Mouse (Mus musculus): ENCODE results near the gene Mtcl1. TPM values are rescaled to one million over a fixed set of nuclear protein-coding genes. Genes with fewer than 3 reads are reported as not detected.

The Mtcl1 gene
- total and polyA plus RNA-seq, 3 experiments: not detected

DNA sequence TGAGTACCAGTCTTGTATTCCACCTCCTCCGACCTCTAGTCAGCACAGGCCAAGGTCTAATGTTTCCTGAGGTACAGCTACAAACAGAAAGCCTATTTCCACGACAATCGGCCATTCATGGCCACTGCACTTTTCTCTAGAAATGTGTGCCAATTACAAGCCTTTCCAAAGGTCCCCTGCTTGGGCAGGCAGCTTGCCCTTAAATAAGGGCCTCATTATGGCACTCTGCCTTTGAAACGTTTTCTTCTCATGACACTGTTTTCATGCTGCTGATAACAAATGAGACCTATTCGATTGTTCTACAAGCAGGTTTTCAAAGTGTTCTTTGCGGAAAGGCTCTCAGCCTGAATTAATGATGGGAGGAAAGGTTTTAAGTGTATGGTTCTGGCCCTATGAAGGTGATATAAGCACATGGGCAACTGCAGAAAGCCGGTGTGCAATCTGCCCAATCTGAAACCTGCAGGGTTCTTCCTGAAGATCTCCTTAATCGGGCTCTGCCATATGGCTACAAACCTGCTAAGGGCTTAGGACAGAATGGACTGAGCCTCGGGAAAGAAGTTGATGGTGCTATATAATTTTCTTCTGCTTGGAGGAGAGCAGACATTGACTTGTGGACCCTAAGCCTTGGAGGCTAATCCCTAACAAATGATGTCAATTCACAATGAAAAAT is 47.8 kb downstream of the Mtcl1 start:
- Histone ChIP-seq H3K79me2 (replicated peaks; ENCODE audit: control insufficient read depth, extremely low read depth, insufficient read depth, poor library complexity, severe bottlenecking) (no peaks in the 10 kb centered on the region), H3K4me1 (ENCODE audit: control insufficient read depth in 1 of 2, insufficient read depth in 2 of 2) (no peaks in the 10 kb centered on the region), H3K27ac (ENCODE audit: insufficient read depth, low read depth) (no peak overlapping the region), H3K9ac (ENCODE audit: insufficient read depth, low read depth) (no peak overlapping the region), H3K4me3 (replicated peaks in 1 of 3; ENCODE audit: low read depth in 2 of 3, low read length in 2 of 3, poor library complexity in 1 of 3) (no peak overlapping the region), H3K9me3 (replicated peaks; ENCODE audit: low read length) (peaks cover 48% of the 10 kb centered on the region), H3K36me3 (replicated peaks in 1 of 2; ENCODE audit: control insufficient read depth in 1 of 2, insufficient read depth in 1 of 2, low read length in 1 of 2) (no peaks in the 10 kb centered on the region), H3K27me3 (replicated peaks) (no peaks in the 10 kb centered on the region), H3K4me2 (ENCODE audit: insufficient read depth, low read depth, poor library complexity, severe bottlenecking) (no peak overlapping the region)
- DNase-seq (ENCODE audit: extremely low read depth): no peak
- in situ Hi-C loops (cut with MboI; ENCODE audit: low pct_ligation_motif_present, low pct_unique_long_range_greater_than_20kb, low sequenced_read_pairs) (no loop called here), dilution Hi-C loops (cut with MboI; ENCODE audit: extremely low pct_ligation_motif_present, extremely low pct_unique_long_range_greater_than_20kb, low sequenced_read_pairs) (no loop called here)
- no peak for TF ChIP-seq E2F4 (IDR thresholded peaks at IDR 0.05; ENCODE audit: insufficient replicate concordance, low read depth, low read length)
- TF ChIP-seq RCOR1 (conservative IDR thresholded peaks at IDR 0.05; ENCODE audit: low read depth, low read length): no peak
- no peak for TF ChIP-seq MAZ (IDR thresholded peaks at IDR 0.05; ENCODE audit: low read depth, low read length)
- no peak for TF ChIP-seq MAFK (IDR thresholded peaks at IDR 0.05; ENCODE audit: insufficient replicate concordance, low read length)
- TF ChIP-seq KAT2A (IDR thresholded peaks at IDR 0.05; ENCODE audit: insufficient replicate concordance, low read length): no peak
- no peak for TF ChIP-seq NRF1 (IDR thresholded peaks at IDR 0.05; ENCODE audit: low read depth, low read length)
- no peak for TF ChIP-seq SMC3 (IDR thresholded peaks at IDR 0.05; ENCODE audit: low read depth, low read length)
- TF ChIP-seq MEF2A (IDR thresholded peaks at IDR 0.05; ENCODE audit: borderline replicate concordance, low read depth, low read length): no peak
- TF ChIP-seq ELF1 (IDR thresholded peaks at IDR 0.05; ENCODE audit: low read depth, low read length): no peak
- no peak for TF ChIP-seq POLR2AphosphoS2 (IDR thresholded peaks at IDR 0.05; ENCODE audit: low read depth, low read length)
- TF ChIP-seq JUND (conservative IDR thresholded peaks at IDR 0.05; ENCODE audit: low read depth, low read length): no peak
- no peak for TF ChIP-seq JUN (IDR thresholded peaks at IDR 0.05; ENCODE audit: insufficient read depth, low read depth, low read length)
- no peak for TF ChIP-seq ETS1 (conservative IDR thresholded peaks at IDR 0.05; ENCODE audit: low read depth, low read length)
- TF ChIP-seq ZC3H11A (IDR thresholded peaks at IDR 0.05; ENCODE audit: low read depth, low read length): no peak
- TF ChIP-seq HCFC1 (IDR thresholded peaks at IDR 0.05; ENCODE audit: low read depth, low read length): no peak
- TF ChIP-seq ZMIZ1 (IDR thresholded peaks at IDR 0.05; ENCODE audit: low read depth, low read length): no peak
- no peak for TF ChIP-seq MAX (IDR thresholded peaks at IDR 0.05; ENCODE audit: low read length)

DNA sequence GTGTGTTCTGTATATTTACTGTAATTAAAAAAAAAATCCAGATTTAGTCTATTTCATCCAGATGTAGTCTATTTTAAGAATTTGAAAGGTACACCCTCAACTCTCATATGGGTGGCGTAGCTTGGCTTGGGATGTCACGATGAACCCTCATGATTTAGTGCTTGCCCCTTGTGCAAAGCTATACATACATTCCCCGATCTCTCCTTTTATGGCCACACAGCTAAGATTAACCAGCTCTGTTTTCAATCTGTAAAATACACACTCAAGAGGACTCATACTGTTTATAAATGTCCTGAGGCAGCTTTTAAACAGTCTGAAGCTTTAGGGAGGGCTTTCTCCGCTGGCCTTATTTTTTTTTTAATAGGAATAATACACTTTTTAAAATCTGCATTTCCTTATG is 49.8 kb downstream of the Mtcl1 start:
- TF ChIP-seq CHD2 (IDR thresholded peaks at IDR 0.05; ENCODE audit: low read length) (no peak), CHD1 (IDR thresholded peaks at IDR 0.05; ENCODE audit: low read depth, low read length) (no peak), MXI1 (IDR thresholded peaks at IDR 0.05; ENCODE audit: low read depth, low read length) (no peak), GABPA (IDR thresholded peaks at IDR 0.05; ENCODE audit: insufficient replicate concordance, low read depth, low read length) (no peak), ZNF384 (IDR thresholded peaks at IDR 0.05; ENCODE audit: low read depth, low read length) (no peak), E2F4 (IDR thresholded peaks at IDR 0.05; ENCODE audit: insufficient replicate concordance, low read depth, low read length) (no peak), ZKSCAN1 (IDR thresholded peaks at IDR 0.05; ENCODE audit: borderline replicate concordance, low read depth, low read length) (no peak), NRF1 (IDR thresholded peaks at IDR 0.05; ENCODE audit: low read depth, low read length) (no peak), ETS1 (conservative IDR thresholded peaks at IDR 0.05; ENCODE audit: low read depth, low read length) (no peak)
- Histone ChIP-seq H3K79me2 (replicated peaks; ENCODE audit: control insufficient read depth, extremely low read depth, insufficient read depth, poor library complexity, severe bottlenecking) (no peaks in the 10 kb centered on the region), H3K27ac (ENCODE audit: insufficient read depth, low read depth) (no peak overlapping the region), H3K36me3 (replicated peaks in 1 of 2; ENCODE audit: control insufficient read depth in 1 of 2, insufficient read depth in 1 of 2, low read length in 1 of 2) (no peaks in the 10 kb centered on the region), H3K4me2 (ENCODE audit: insufficient read depth, low read depth, poor library complexity, severe bottlenecking) (no peak overlapping the region), H3K9ac (ENCODE audit: insufficient read depth, low read depth) (no peak overlapping the region), H3K27me3 (replicated peaks) (no peaks in the 10 kb centered on the region), H3K9me3 (replicated peaks; ENCODE audit: low read length) (peaks cover 57% of the 10 kb centered on the region), H3K4me3 (replicated peaks in 1 of 3; ENCODE audit: low read depth in 2 of 3, low read length in 2 of 3, poor library complexity in 1 of 3) (no peak overlapping the region), H3K4me1 (ENCODE audit: control insufficient read depth in 1 of 2, insufficient read depth in 2 of 2) (no peaks in the 10 kb centered on the region)
- no peak for DNase-seq (ENCODE audit: extremely low read depth)
- in situ Hi-C loops (cut with MboI; ENCODE audit: low pct_ligation_motif_present, low pct_unique_long_range_greater_than_20kb, low sequenced_read_pairs) (no loop called here), dilution Hi-C loops (cut with MboI; ENCODE audit: extremely low pct_ligation_motif_present, extremely low pct_unique_long_range_greater_than_20kb, low sequenced_read_pairs) (no loop called here)

All from CH12.LX (cell line).